Mouse (Mus musculus) mature B cell (primary cell): ENCODE data around the gene Ly6g6c.

Experiments
- in situ Hi-C: fragments of 300-500 bp; cut with MboI; formaldehyde crosslinking; loops from 2 replicates; pipeline ENCODE4 v1.14.3; 2019

Ly6g6c gene

GRCm38 (mm10) chr17:35055691-35056495 lies 9.3 kb upstream of the Ly6g6c start:
- in situ Hi-C loops, result loop anchor here (10.0 kb wide), 1 partner anchor 51 kb away; the partner anchor contains the start of gene Vars

- in situ Hi-C loops, result loop anchor here (10.0 kb wide), 1 partner anchor 52 kb away; the partner anchor contains the start of gene Vars
These were observed 8.1 kb upstream of the Ly6g6c start for GRCm38 (mm10) chr17:35057090-35057489.

- in situ Hi-C loops, result loop anchor here (10.0 kb wide), 1 partner anchor 54 kb away; the partner anchor contains the start of gene Vars
These were observed 6.9 kb upstream of the Ly6g6c start for GRCm38 (mm10) chr17:35058316-35058715.

- in situ Hi-C loops, result loop anchor here (10.0 kb wide), 1 partner anchor 54 kb away; the partner anchor contains the start of gene Vars
These were observed 6.0 kb upstream of the Ly6g6c start, which contains the start of gene Ddah2 for GRCm38 (mm10) chr17:35058911-35059892. TSS of gene Ddah2 (plus strand) at chr17:35059035.

- in situ Hi-C loops, result loop anchor here (5.0 kb wide), 1 partner anchor 38 kb away; no protein-coding TSS in a partner anchor
These were observed 5.1 kb upstream of the Ly6g6c start for GRCm38 (mm10) chr17:35060071-35060470.

- in situ Hi-C loops, result loop anchor here (5.0 kb wide), 1 partner anchor 39 kb away; no protein-coding TSS in a partner anchor
These were observed 4.4 kb upstream of the Ly6g6c start for GRCm38 (mm10) chr17:35060737-35061297.

- in situ Hi-C loops, result loop anchor here (5.0 kb wide), 1 partner anchor 39 kb away; no protein-coding TSS in a partner anchor
These were observed 3.9 kb upstream of the Ly6g6c start for GRCm38 (mm10) chr17:35061299-35061698.

- in situ Hi-C loops, result loop anchor here (5.0 kb wide), 1 partner anchor 41 kb away; no protein-coding TSS in a partner anchor
These were observed 1.7 kb upstream of the Ly6g6c start for GRCm38 (mm10) chr17:35063466-35063865.

- in situ Hi-C loops, result loop anchor here (5.0 kb wide), 1 partner anchor 42 kb away; no protein-coding TSS in a partner anchor
These were observed 760 bp upstream of the Ly6g6c start for GRCm38 (mm10) chr17:35064378-35064877.

- in situ Hi-C loops, result no loop called here
These were observed 896 bp downstream of the Ly6g6c start, which contains the start of gene Mpig6b for GRCm38 (mm10) chr17:35066084-35066483. TSS of gene Mpig6b (minus strand) at chr17:35066184.

GRCm38 (mm10) chr17:35068213-35068914 lies 3.2 kb downstream of the Ly6g6c start:
- in situ Hi-C loops, result no loop called here

GRCm38 (mm10) chr17:35070556-35071229 lies 5.5 kb downstream of the Ly6g6c start:
- in situ Hi-C loops, result no loop called here

GRCm38 (mm10) chr17:35071454-35071853 lies 6.3 kb downstream of the Ly6g6c start:
- in situ Hi-C loops, result no loop called here

- in situ Hi-C loops, result no loop called here
These were observed 8.9 kb downstream of the Ly6g6c start for GRCm38 (mm10) chr17:35074097-35074496.

GRCm38 (mm10) chr17:35076507-35077176 lies 11.5 kb downstream of the Ly6g6c start, which contains the start of gene Ly6g6e:
TSS of gene Ly6g6e (plus strand) at chr17:35076902.
- in situ Hi-C loops, result no loop called here

- in situ Hi-C loops, result no loop called here
These were observed 12.1 kb downstream of the Ly6g6c start for GRCm38 (mm10) chr17:35077285-35077684.

GRCm38 (mm10) chr17:35077786-35078233 lies 12.6 kb downstream of the Ly6g6c start, which contains the start of gene Ly6g6d:
TSS of gene Ly6g6d (minus strand) at chr17:35078065.
- in situ Hi-C loops, result no loop called here

GRCm38 (mm10) chr17:35079778-35080177 lies 14.6 kb downstream of the Ly6g6c start:
- in situ Hi-C loops, result no loop called here

- in situ Hi-C loops, result no loop called here
These were observed 15.1 kb downstream of the Ly6g6c start for GRCm38 (mm10) chr17:35080248-35080647.
